Mouse (Mus musculus): Measurements from ENCODE around the gene Mdm4. TPM values are rescaled to one million over a fixed set of nuclear protein-coding genes. Genes with fewer than 3 reads are reported as not detected.

Mdm4 gene
- total RNA-seq (2023) = 100 to 1,000 TPM; 271 to 277 TPM

GRCm38 (mm10) chr1:133030461-133030860 is at the start of gene Mdm4:
Gene Mdm4 (minus strand): TSS chr1:133030561.

GRCm38 (mm10) chr1:133045011-133045860 is 14.9 kb upstream of the Mdm4 start, which contains the start of gene Pik3c2b:
Gene Pik3c2b (plus strand): TSS chr1:133045667.

Other genes with a start within 250 kb of the Mdm4 start
- gene Lrrn2, start 150.3 kb downstream of the Mdm4 start, total RNA-seq (2023) = not detected
- 100 to 1,000 TPM; 131 to 137 TPM for gene Pik3c2b, start 15.1 kb upstream of the Mdm4 start, total RNA-seq (2023)
- gene Ppp1r15b, start 100.6 kb upstream of the Mdm4 start, total RNA-seq (2023) = 10 to 100 TPM; 88.3 to 90.4 TPM
- gene Plekha6, start 133.6 kb upstream of the Mdm4 start, total RNA-seq (2023) = 1 to 10 TPM; 3.5 to 6.8 TPM